Mouse (Mus musculus): ENCODE results near the gene St6galnac3.

DNA sequence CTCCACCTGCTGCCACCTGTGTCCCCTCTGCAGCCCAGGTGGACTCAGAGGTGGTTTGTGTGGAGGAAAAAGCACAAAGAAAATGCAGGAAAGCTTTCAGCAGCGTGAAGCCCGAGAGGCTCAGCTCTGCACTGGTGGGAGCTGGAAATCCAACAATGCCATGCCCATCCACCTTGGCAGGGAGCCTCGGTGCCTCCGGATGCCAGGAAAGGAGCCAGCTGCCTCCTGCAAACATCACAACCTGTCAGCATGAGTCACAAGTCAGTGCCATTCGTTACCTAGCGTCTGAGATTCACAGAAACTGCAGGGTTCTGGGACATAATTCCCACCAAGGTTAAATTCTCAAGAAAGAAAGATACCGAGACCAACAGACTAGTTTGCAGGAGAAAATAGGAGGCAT, 63.0 kb downstream of the St6galnac3 start:
- no peak for TF ChIP-seq EP300 (IDR thresholded peaks at IDR 0.05; ENCODE audit: insufficient read depth, low read depth, low read length)
- TF ChIP-seq CTCF (IDR thresholded peaks at IDR 0.05), result no peak
